Mouse (Mus musculus) bone marrow macrophage, adult 2 months (primary cell): ENCODE results near the gene P2rx1.

Experiments
- CTCF ChIP-seq: IDR thresholded peaks from 2 replicates; pipeline ENCODE4 v1.5.1; 2012; ENCODE audit warnings: low read depth, mild to moderate bottlenecking, low read length, moderate library complexity
- POLR2A ChIP-seq: IDR thresholded peaks from 2 replicates; pipeline ENCODE4 v1.6.1; 2012; ENCODE audit warnings: mild to moderate bottlenecking, low read depth, low read length, borderline replicate concordance

- no peak for TF ChIP-seq POLR2A
- no peak for TF ChIP-seq CTCF
Observed at GRCm38 (mm10) chr11:73016103-73016420, 17.2 kb downstream of the P2rx1 start.
